Mouse (Mus musculus): ENCODE measurements at regions not wholly inside any gene's neighbourhood (a gene's known extent, or its start where the extent isn't known, plus 50 kb on each side); places are given as distances from the start of the nearest gene placed in this dataset.

DNA sequence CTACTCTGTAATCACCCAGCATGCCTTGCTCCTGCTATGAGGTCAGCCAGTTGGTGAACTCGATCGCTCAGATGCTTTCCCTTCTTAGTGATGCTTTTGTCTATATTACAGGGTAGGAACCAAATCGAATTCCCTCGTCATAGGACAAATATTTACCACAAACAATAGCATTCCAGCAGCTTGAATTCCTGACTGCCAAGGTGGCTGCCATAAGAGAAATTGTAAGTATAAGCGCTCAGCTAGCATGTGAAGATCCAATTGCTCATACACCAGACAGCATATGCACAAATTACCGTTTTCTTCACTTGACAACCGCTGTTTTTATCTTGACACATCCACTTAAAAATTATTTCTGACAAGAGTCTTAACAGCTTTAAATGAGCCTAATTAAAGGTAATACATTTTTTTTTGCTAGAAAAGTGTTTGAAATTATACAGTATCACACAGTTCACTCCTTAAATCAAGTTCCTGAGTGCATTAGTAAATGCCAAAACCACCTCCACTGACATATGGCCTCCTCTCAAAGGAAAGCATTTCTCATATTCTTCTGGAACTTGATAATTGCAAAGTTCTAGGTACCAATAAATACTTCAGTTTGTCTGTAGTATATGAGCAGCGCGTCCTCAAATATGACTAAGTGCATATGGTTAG lies 513.2 kb upstream of the Adamts9 start:
- Histone ChIP-seq H3K27ac (ENCODE audit: low read depth) (no peak overlapping the region), H3K9me3 (ENCODE audit: low read depth, low read length) (no peaks in the 10 kb centered on the region), H3K4me3 (ENCODE audit: low read depth, low read length) (no peak overlapping the region), H3K4me2 (no peak overlapping the region), H3K36me3 (ENCODE audit: insufficient read depth) (no peaks in the 10 kb centered on the region), H3K9ac (no peak overlapping the region), H3K4me1 (ENCODE audit: insufficient read depth) (no peaks in the 10 kb centered on the region), H3K27me3 (ENCODE audit: insufficient read depth, low read length) (no peaks in the 10 kb centered on the region)
- no peak for TF ChIP-seq CTCF (IDR thresholded peaks at IDR 0.05; ENCODE audit: low read depth)
- WGBS = 79% methylated on average over 9 of the region's 9 CpGs
- DNase-seq (no peak), ATAC-seq (ENCODE audit: insufficient read depth) (no peak)

DNA sequence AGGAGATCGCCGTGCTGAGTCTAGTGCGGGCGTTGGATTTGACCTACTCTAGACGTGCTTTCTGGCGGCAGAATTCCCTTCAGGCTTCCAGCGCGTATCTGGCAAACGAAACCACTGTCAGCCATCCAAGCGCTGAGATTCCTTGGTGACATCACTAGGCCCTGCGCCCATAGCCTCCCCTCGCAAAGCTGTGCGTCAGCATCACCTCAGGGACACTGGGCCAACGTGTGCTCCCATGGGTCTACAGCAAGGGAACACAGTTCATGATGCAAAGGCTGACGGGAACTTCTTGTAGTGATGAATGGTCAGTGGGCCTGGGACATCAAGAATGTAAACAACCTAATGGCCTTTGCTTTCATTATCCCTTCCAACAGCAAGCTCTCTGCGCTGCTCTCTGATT lies 502.3 kb upstream of the Adamts9 start:
- DNase-seq (peak; percentile 84), ATAC-seq (ENCODE audit: insufficient read depth) (peak; percentile 95)
- WGBS = 38% methylated on average over 16 of the region's 16 CpGs
- Histone ChIP-seq H3K36me3 (ENCODE audit: insufficient read depth) (no peaks in the 10 kb centered on the region), H3K4me1 (ENCODE audit: insufficient read depth) (no peaks in the 10 kb centered on the region), H3K27me3 (ENCODE audit: insufficient read depth, low read length) (no peaks in the 10 kb centered on the region), H3K9ac (no peak overlapping the region), H3K4me2 (peak overlapping the region; percentile 1; the same call in 1 of the 2 replicates), H3K4me3 (ENCODE audit: low read depth, low read length) (no peak overlapping the region), H3K27ac (ENCODE audit: low read depth) (0 out of 2 replicates have a peak overlapping the region, but pooled peaks have one; percentile 22), H3K9me3 (ENCODE audit: low read depth, low read length) (no peaks in the 10 kb centered on the region)
- no peak for TF ChIP-seq CTCF (IDR thresholded peaks at IDR 0.05; ENCODE audit: low read depth)

- Histone ChIP-seq H3K9ac (no peak overlapping the region), H3K9me3 (ENCODE audit: low read depth, low read length) (no peaks in the 10 kb centered on the region), H3K27ac (ENCODE audit: low read depth) (no peak overlapping the region), H3K36me3 (ENCODE audit: insufficient read depth) (no peaks in the 10 kb centered on the region), H3K4me2 (peak overlapping the region; percentile 1; the same call in 1 of the 2 replicates), H3K4me3 (ENCODE audit: low read depth, low read length) (no peak overlapping the region), H3K27me3 (ENCODE audit: insufficient read depth, low read length) (no peaks in the 10 kb centered on the region), H3K4me1 (ENCODE audit: insufficient read depth) (no peaks in the 10 kb centered on the region)
- WGBS = 59% methylated on average over 5 of the region's 5 CpGs
- TF ChIP-seq CTCF (IDR thresholded peaks at IDR 0.05; ENCODE audit: low read depth) = peak; percentile 52
- DNase-seq (peak; percentile 82), ATAC-seq (ENCODE audit: insufficient read depth) (no peak)
These were observed 501.8 kb upstream of the Adamts9 start for GRCm38 (mm10) chr6:93445124-93445523.

- H3K36me3 ChIP-seq (ENCODE audit: insufficient read depth) = no peaks in the 10 kb centered on the region
- H3K4me3 ChIP-seq (ENCODE audit: low read depth, low read length) = no peak overlapping the region
- no peak overlapping the region for H3K4me2 ChIP-seq
- no peak for TF ChIP-seq CTCF (IDR thresholded peaks at IDR 0.05; ENCODE audit: low read depth)
- H3K27me3 ChIP-seq (ENCODE audit: insufficient read depth, low read length) = no peaks in the 10 kb centered on the region
- DNase-seq = peak; percentile 7
- no peak overlapping the region for H3K27ac ChIP-seq (ENCODE audit: low read depth)
- H3K9ac ChIP-seq = no peak overlapping the region
- no peak for ATAC-seq (ENCODE audit: insufficient read depth)
- 42% methylated on average over 11 of the region's 11 CpGs for WGBS
- no peaks in the 10 kb centered on the region for H3K9me3 ChIP-seq (ENCODE audit: low read depth, low read length)
- no peaks in the 10 kb centered on the region for H3K4me1 ChIP-seq (ENCODE audit: insufficient read depth)
These were observed 500.7 kb upstream of the Adamts9 start for GRCm38 (mm10) chr6:93443766-93444557.

GRCm38 (mm10) chr6:93433446-93433845 lies 490.2 kb upstream of the Adamts9 start:
- Histone ChIP-seq H3K4me3 (ENCODE audit: low read depth, low read length) (no peak overlapping the region), H3K4me2 (no peak overlapping the region), H3K9me3 (ENCODE audit: low read depth, low read length) (no peaks in the 10 kb centered on the region), H3K36me3 (ENCODE audit: insufficient read depth) (no peaks in the 10 kb centered on the region), H3K9ac (no peak overlapping the region), H3K27me3 (ENCODE audit: insufficient read depth, low read length) (no peaks in the 10 kb centered on the region), H3K27ac (ENCODE audit: low read depth) (no peak overlapping the region), H3K4me1 (ENCODE audit: insufficient read depth) (no peaks in the 10 kb centered on the region)
- TF ChIP-seq CTCF (IDR thresholded peaks at IDR 0.05; ENCODE audit: low read depth) = no peak
- 98% methylated on average over 1 of the region's 1 CpGs for WGBS
- no peak for DNase-seq
- no peak for ATAC-seq (ENCODE audit: insufficient read depth)

DNA sequence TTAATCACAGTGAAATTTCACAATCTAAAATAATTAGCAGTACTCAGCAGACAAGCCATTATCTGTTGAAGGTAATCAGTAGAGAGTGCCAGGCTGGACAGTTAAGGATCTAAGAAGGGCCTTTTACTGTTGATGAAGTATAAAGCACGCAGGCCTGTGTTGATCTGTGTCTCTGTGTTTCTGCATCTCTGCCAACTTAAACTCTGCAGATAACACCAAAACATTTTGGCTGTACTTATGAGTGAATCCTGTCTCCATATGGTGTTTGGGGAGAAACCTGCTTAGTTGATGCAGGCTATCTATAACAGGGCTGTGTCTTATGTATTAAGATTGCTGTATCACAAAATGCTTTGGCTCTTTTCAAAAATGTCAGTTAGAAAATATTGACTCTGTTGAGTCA lies 482.8 kb upstream of the Adamts9 start:
- Histone ChIP-seq H3K36me3 (ENCODE audit: insufficient read depth) (no peaks in the 10 kb centered on the region), H3K4me3 (ENCODE audit: low read depth, low read length) (no peak overlapping the region)
- WGBS = 79% methylated on average over 1 of the region's 1 CpGs

DNA sequence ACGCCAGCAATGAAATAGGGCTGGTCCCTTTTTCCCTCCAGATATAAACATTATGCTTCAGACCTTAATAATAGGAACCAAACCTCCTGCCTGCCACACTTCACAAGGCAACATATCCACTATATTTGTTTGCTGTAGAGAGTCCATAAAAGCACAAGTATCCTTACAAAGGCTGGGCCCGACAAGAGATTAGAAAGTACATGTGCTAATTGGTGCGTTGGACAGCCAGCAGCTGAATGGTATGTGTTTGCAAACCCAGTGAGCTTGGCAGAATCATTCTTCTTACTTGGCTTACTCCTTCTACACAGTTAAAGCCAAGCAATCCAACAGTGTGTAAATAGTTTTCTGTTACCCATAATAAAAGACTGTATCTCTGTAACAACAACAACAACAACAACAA lies 479.6 kb upstream of the Adamts9 start:
- DNase-seq (no peak), ATAC-seq (ENCODE audit: insufficient read depth) (no peak)
- Histone ChIP-seq H3K27ac (ENCODE audit: low read depth) (no peak overlapping the region), H3K36me3 (ENCODE audit: insufficient read depth) (no peaks in the 10 kb centered on the region), H3K4me3 (ENCODE audit: low read depth, low read length) (no peak overlapping the region), H3K4me1 (ENCODE audit: insufficient read depth) (no peaks in the 10 kb centered on the region), H3K27me3 (ENCODE audit: insufficient read depth, low read length) (no peaks in the 10 kb centered on the region), H3K9me3 (ENCODE audit: low read depth, low read length) (no peaks in the 10 kb centered on the region), H3K9ac (no peak overlapping the region), H3K4me2 (no peak overlapping the region)
- no peak for TF ChIP-seq CTCF (IDR thresholded peaks at IDR 0.05; ENCODE audit: low read depth)
- 59% methylated on average over 3 of the region's 3 CpGs for WGBS

More for the DNA sequence above, 482.8 kb upstream of the Adamts9 start:
- no peaks in the 10 kb centered on the region for H3K4me1 ChIP-seq (ENCODE audit: insufficient read depth)
- DNase-seq (no peak), ATAC-seq (ENCODE audit: insufficient read depth) (no peak)
- H3K9ac ChIP-seq = no peak overlapping the region
- no peak overlapping the region for H3K4me2 ChIP-seq
- TF ChIP-seq CTCF (IDR thresholded peaks at IDR 0.05; ENCODE audit: low read depth) = no peak
- H3K27me3 ChIP-seq (ENCODE audit: insufficient read depth, low read length) = no peaks in the 10 kb centered on the region
- H3K9me3 ChIP-seq (ENCODE audit: low read depth, low read length) = no peaks in the 10 kb centered on the region
- no peak overlapping the region for H3K27ac ChIP-seq (ENCODE audit: low read depth)

All from lung, embryonic 14.5 days (tissue).